Comparison of ENCODE assay signal across 26 mouse cellular contexts in the genomic region with DNA sequence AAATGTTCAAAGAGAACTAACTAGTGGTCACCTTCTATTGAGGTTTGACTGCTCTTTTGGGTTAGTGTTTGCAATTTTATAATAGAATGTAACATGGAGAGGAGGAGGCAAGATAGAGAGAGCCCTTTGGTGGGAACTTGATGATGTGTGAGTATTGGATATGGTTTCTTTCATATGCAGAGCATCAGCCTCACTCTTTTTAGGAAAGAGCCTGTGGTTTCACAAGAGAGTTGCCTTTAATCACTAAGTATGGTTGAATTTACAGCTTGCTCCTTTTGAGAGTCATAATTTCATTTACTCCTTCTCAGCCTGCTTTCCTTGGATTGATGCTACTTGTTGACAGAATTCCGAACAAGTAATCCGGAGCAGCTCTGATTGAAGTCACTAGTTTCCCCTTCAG. TPM values are rescaled to one million over a fixed set of nuclear protein-coding genes. Genes with fewer than 3 reads are reported as not detected.
"Had no signal": no experiment of that assay in that cellular context is flagged by ENCODE, and none has a peak within 500 bp of the region (broad histone marks: within the 10 kb centered on the region; RNA-seq: fewer than 3 reads in every experiment).

No protein-coding gene starts in this region.

- ATAC-seq: hindbrain, embryonic 16.5 days; inflammation-experienced regulatory T-cells, adult 6 months; intestine, embryonic 15.5 days; intestine, postnatal 0 days had no signal

- H3K9ac ChIP-seq: heart, embryonic 12.5 days; hindbrain, embryonic 14.5 days; intestine, embryonic 15.5 days; limb, embryonic 12.5 days had no signal

- H3K4me3 ChIP-seq: intestine, embryonic 15.5 days; left cerebral cortex, adult 2 months; limb, embryonic 12.5 days had no signal

- DNase-seq: gastrocnemius, adult 2 months; gastrocnemius, postnatal 10 days; gastrocnemius, postnatal 25 days; heart, adult 18-20 months; heart, postnatal 10 days; heart, postnatal 4 days; kidney, adult 18-20 months; kidney, adult 8-10 months; kidney, postnatal 10 days; kidney, postnatal 25 days; kidney, postnatal 4 days; liver had no signal

- H3K36me3 ChIP-seq: intestine, embryonic 15.5 days had no signal

- H3K9me3 ChIP-seq: heart, embryonic 10.5 days; heart, embryonic 12.5 days; hindbrain, embryonic 10.5 days; intestine, embryonic 15.5 days; limb, embryonic 10.5 days; limb, embryonic 12.5 days had no signal

- H3K27ac ChIP-seq: gastrocnemius, adult 2 months; heart, embryonic 10.5 days; hindbrain, embryonic 10.5 days; hindbrain, embryonic 14.5 days; intestine, embryonic 15.5 days; layer of hippocampus, adult 2 months; left cerebral cortex, adult 2 months; limb, embryonic 10.5 days; limb, embryonic 12.5 days had no signal

RNA-seq across cellular contexts. Expression of a gene that starts 14.1 kb away (rescaled TPM):
- polyA plus RNA-seq: heart, embryonic 10.5 days; inflammation-experienced regulatory T-cells, adult 6 months; intestine, postnatal 0 days; kidney, embryonic 16.5 days; limb, embryonic 10.5 days; liver, embryonic 11.5 days had no signal
